Mouse (Mus musculus): ENCODE data around the gene Etfa. TPM values are rescaled to one million over a fixed set of nuclear protein-coding genes. Genes with fewer than 3 reads are reported as not detected.
A peak's percentile ranks its signal among the peaks of the same experiment; 100 is the strongest.

Gene Etfa
- total and polyA plus RNA-seq, 2 experiments from 2014 or later: 94.5 to 929 TPM

- Histone ChIP-seq H3K36me3 (replicated peaks; ENCODE audit: control insufficient read depth, insufficient read depth, low read length) (no peaks in the 10 kb centered on the region), H3K4me1 (ENCODE audit: control insufficient read depth, insufficient read depth) (peaks cover 15% of the 10 kb centered on the region; the same call in 1 of the 2 replicates), H3K9me3 (replicated peaks; ENCODE audit: control insufficient read depth, low read length) (no peaks in the 10 kb centered on the region), H3K27ac (ENCODE audit: low read depth) (no peak overlapping the region), H3K4me2 (ENCODE audit: low read depth, low read length) (peak overlapping the region; percentile 64), H3K9ac (replicated peaks; ENCODE audit: low read depth, low read length) (no peak overlapping the region), H3K4me3 (ENCODE audit: low read depth, low read length) (peak overlapping the region; percentile 47), H3K27me3 (ENCODE audit: control insufficient read depth, insufficient read depth, low read length) (peaks cover 98% of the 10 kb centered on the region)
- no peak for DNase-seq (ENCODE audit: low spot score)
- WGBS: 4% methylated on average over 59 of the region's 59 CpGs
- no peak for TF ChIP-seq EP300 (IDR thresholded peaks at IDR 0.05; ENCODE audit: low read depth)
- TF ChIP-seq CTCF (IDR thresholded peaks at IDR 0.05; ENCODE audit: low read depth): no peak
- no peak for ATAC-seq (ENCODE audit: insufficient read depth, low read depth)
These were observed 30.6 kb upstream of the Etfa start for GRCm38 (mm10) chr9:55542366-55543325.

- no peak for DNase-seq (ENCODE audit: low spot score)
- H3K4me2 ChIP-seq (ENCODE audit: low read depth, low read length): peak overlapping the region; percentile 64
- H3K4me3 ChIP-seq (ENCODE audit: low read depth, low read length): peak overlapping the region; percentile 47
- H3K9ac ChIP-seq (replicated peaks; ENCODE audit: low read depth, low read length): no peak overlapping the region
- 1% methylated on average over 59 of the region's 59 CpGs for WGBS
- no peak overlapping the region for H3K27ac ChIP-seq (ENCODE audit: low read depth)
- peaks cover 98% of the 10 kb centered on the region for H3K27me3 ChIP-seq (ENCODE audit: control insufficient read depth, insufficient read depth, low read length)
- H3K4me1 ChIP-seq (ENCODE audit: control insufficient read depth, insufficient read depth): peaks cover 15% of the 10 kb centered on the region; the same call in 1 of the 2 replicates
- no peaks in the 10 kb centered on the region for H3K9me3 ChIP-seq (replicated peaks; ENCODE audit: control insufficient read depth, low read length)
- ATAC-seq (ENCODE audit: insufficient read depth, low read depth): no peak
- no peaks in the 10 kb centered on the region for H3K36me3 ChIP-seq (replicated peaks; ENCODE audit: control insufficient read depth, insufficient read depth, low read length)
- TF ChIP-seq EP300 (IDR thresholded peaks at IDR 0.05; ENCODE audit: low read depth) (no peak), CTCF (IDR thresholded peaks at IDR 0.05; ENCODE audit: low read depth) (no peak)
These were observed 29.8 kb upstream of the Etfa start for GRCm38 (mm10) chr9:55541681-55542365.

- no peaks in the 10 kb centered on the region for H3K36me3 ChIP-seq (replicated peaks; ENCODE audit: control insufficient read depth, insufficient read depth, low read length)
- no peak; the same call in 1 of the 2 replicates for ATAC-seq (ENCODE audit: insufficient read depth, low read depth)
- H3K4me2 ChIP-seq (ENCODE audit: low read depth, low read length): peak overlapping the region; percentile 64
- H3K9me3 ChIP-seq (replicated peaks; ENCODE audit: control insufficient read depth, low read length): no peaks in the 10 kb centered on the region
- peaks cover 96% of the 10 kb centered on the region for H3K27me3 ChIP-seq (ENCODE audit: control insufficient read depth, insufficient read depth, low read length)
- H3K4me1 ChIP-seq (ENCODE audit: control insufficient read depth, insufficient read depth): peaks cover 9% of the 10 kb centered on the region; the same call in 1 of the 2 replicates
- H3K27ac ChIP-seq (ENCODE audit: low read depth): no peak overlapping the region
- DNase-seq (ENCODE audit: low spot score): no peak
- WGBS: 1% methylated on average over 27 of the region's 28 CpGs
- H3K9ac ChIP-seq (replicated peaks; ENCODE audit: low read depth, low read length): no peak overlapping the region
- H3K4me3 ChIP-seq (ENCODE audit: low read depth, low read length): peak overlapping the region; percentile 47
- TF ChIP-seq EP300 (IDR thresholded peaks at IDR 0.05; ENCODE audit: low read depth): no peak
- no peak for TF ChIP-seq CTCF (IDR thresholded peaks at IDR 0.05; ENCODE audit: low read depth)
These were observed 28.8 kb upstream of the Etfa start for GRCm38 (mm10) chr9:55540888-55541287.

- no peaks in the 10 kb centered on the region for H3K36me3 ChIP-seq (replicated peaks; ENCODE audit: control insufficient read depth, insufficient read depth, low read length)
- H3K27ac ChIP-seq (ENCODE audit: low read depth): no peak overlapping the region
- ATAC-seq (ENCODE audit: insufficient read depth, low read depth): no peak
- TF ChIP-seq CTCF (IDR thresholded peaks at IDR 0.05; ENCODE audit: low read depth) (no peak), EP300 (IDR thresholded peaks at IDR 0.05; ENCODE audit: low read depth) (no peak)
- WGBS: 3% methylated on average over 12 of the region's 12 CpGs
- DNase-seq (ENCODE audit: low spot score): no peak
- H3K4me1 ChIP-seq (ENCODE audit: control insufficient read depth, insufficient read depth): peaks cover 8% of the 10 kb centered on the region; the same call in 1 of the 2 replicates
- peak overlapping the region; percentile 47 for H3K4me3 ChIP-seq (ENCODE audit: low read depth, low read length)
- no peaks in the 10 kb centered on the region for H3K9me3 ChIP-seq (replicated peaks; ENCODE audit: control insufficient read depth, low read length)
- H3K27me3 ChIP-seq (ENCODE audit: control insufficient read depth, insufficient read depth, low read length): peaks cover 91% of the 10 kb centered on the region
- no peak overlapping the region for H3K9ac ChIP-seq (replicated peaks; ENCODE audit: low read depth, low read length)
- H3K4me2 ChIP-seq (ENCODE audit: low read depth, low read length): peak overlapping the region; percentile 64
These were observed 28.3 kb upstream of the Etfa start for GRCm38 (mm10) chr9:55540391-55540770.

- no peaks in the 10 kb centered on the region for H3K36me3 ChIP-seq (replicated peaks; ENCODE audit: control insufficient read depth, insufficient read depth, low read length)
- no peak for ATAC-seq (ENCODE audit: insufficient read depth, low read depth)
- 3% methylated on average over 31 of the region's 31 CpGs for WGBS
- H3K4me1 ChIP-seq (ENCODE audit: control insufficient read depth, insufficient read depth): peaks cover 8% of the 10 kb centered on the region; the same call in 1 of the 2 replicates
- no peak overlapping the region for H3K4me2 ChIP-seq (ENCODE audit: low read depth, low read length)
- no peak overlapping the region for H3K27ac ChIP-seq (ENCODE audit: low read depth)
- H3K4me3 ChIP-seq (ENCODE audit: low read depth, low read length): 0 out of 2 replicates have a peak overlapping the region, but pooled peaks have one; percentile 1
- H3K9me3 ChIP-seq (replicated peaks; ENCODE audit: control insufficient read depth, low read length): no peaks in the 10 kb centered on the region
- no peak for TF ChIP-seq CTCF (IDR thresholded peaks at IDR 0.05; ENCODE audit: low read depth)
- TF ChIP-seq EP300 (IDR thresholded peaks at IDR 0.05; ENCODE audit: low read depth): no peak
- H3K27me3 ChIP-seq (ENCODE audit: control insufficient read depth, insufficient read depth, low read length): peaks cover 89% of the 10 kb centered on the region
- no peak for DNase-seq (ENCODE audit: low spot score)
- H3K9ac ChIP-seq (replicated peaks; ENCODE audit: low read depth, low read length): no peak overlapping the region
These were observed 27.8 kb upstream of the Etfa start for GRCm38 (mm10) chr9:55539661-55540390.

Measured in heart, postnatal 0 days (tissue).